Mouse (Mus musculus) E14TG2a.4 (cell line): ENCODE measurements at regions not wholly inside any gene's neighbourhood (a gene's known extent, or its start where the extent isn't known, plus 50 kb on each side); places are given as distances from the start of the nearest gene placed in this dataset.

Source experiments
- CTCF ChIP-seq: conservative IDR thresholded peaks from 2 replicates; pipeline ENCODE4 v1.5.1; 2014; ENCODE audit warnings: low read length
- POU5F1 ChIP-seq: IDR thresholded peaks from 2 replicates; pipeline ENCODE4 v1.6.1; 2014; ENCODE audit warnings: low read length, borderline replicate concordance

GRCm38 (mm10) chr11:55958372-55958771 is 82.4 kb downstream of the Nmur2 start:
- TF ChIP-seq CTCF (no peak), POU5F1 (no peak)
